Mouse (Mus musculus) small intestine, adult 2 months (tissue): Measurements from ENCODE around the gene Sec24b.

Source experiments
- CTCF ChIP-seq: fragments of 200-500 bp; IDR thresholded peaks from 2 replicates; pipeline ENCODE4 v1.5.1; 2012; ENCODE audit warnings: low read depth, mild to moderate bottlenecking, control low read depth, inconsistent platforms, low read length, moderate library complexity, mixed read lengths; ENCODE audit not compliant: insufficient replicate concordance, insufficient read length; ENCODE audit errors: extremely low read depth
- POLR2A ChIP-seq: fragments of 200-500 bp; IDR thresholded peaks from 2 replicates; pipeline ENCODE4 v1.6.1; 2012; ENCODE audit warnings: low read depth, mild to moderate bottlenecking, control low read depth, inconsistent platforms, low read length, moderate library complexity

DNA sequence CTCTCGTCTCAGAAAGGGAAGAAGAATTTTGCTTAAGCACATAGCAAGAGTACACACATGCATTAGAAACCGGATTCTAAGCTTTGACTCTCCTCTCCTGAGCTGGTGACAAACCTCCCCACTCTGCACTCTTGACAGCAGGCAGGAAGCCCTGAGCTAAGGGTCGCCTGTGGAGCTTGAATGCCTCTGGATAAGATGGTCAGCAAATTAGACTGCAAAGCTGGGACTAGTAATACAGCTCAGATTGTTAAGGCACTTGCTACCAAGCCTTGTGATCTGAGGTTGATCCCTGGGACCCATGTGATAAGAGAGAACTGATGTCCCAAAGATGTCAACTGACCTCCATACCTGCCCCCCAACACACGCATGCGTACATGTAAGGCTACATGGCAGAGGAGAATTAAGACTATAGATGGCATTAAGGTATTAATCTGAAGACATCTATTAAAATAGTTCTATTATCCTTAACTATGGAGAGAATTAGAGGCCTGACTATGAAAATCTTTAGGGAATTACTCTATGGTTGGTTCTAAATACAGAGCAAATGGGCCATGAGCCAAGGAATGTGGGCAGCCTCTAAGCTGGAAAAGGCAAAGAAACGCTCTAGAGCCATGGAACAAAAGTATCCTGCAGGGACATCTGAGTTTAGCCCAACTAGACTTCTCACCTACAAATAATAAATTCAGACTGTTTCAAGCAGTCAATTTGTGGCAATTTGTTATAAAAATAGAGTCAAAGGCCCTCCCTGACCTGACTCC lies 8.6 kb downstream of the Sec24b start:
- TF ChIP-seq POLR2A, result no peak
- no peak for TF ChIP-seq CTCF
